Mouse (Mus musculus) left cerebral cortex, postnatal 10 days (tissue): ENCODE measurements around the gene Map3k20. TPM values are rescaled to one million over a fixed set of nuclear protein-coding genes. Genes with fewer than 3 reads are reported as not detected.

ENCODE experiments used
- total RNA-seq, 2 experiments: library from RNA; stranded (reverse); gene quantifications; 2 replicates each; pipeline ENCODE4 v1.2.3; 2021

Map3k20 gene
- total RNA-seq, 2 experiments from 2014 or later, result 11.1 to 12.7 TPM

Other genes with a start within 250 kb of the Map3k20 start
- gene Cdca7, start 190.5 kb downstream of the Map3k20 start, total RNA-seq, result 1 to 10 TPM; 6.0 to 7.0 TPM